Comparison of ENCODE assay signal across 9 mouse cellular contexts in genomic region chr1:25229245-25229750, GRCm38 (mm10).
DNase-seq lines count a peak whose midpoint lies in the region; ATAC-seq and TF ChIP-seq lines count a peak whose summit lies in the region.
"Had no signal": no experiment of that assay in that cellular context is flagged by ENCODE, and none has a peak within 500 bp of the region (broad histone marks: within the 10 kb centered on the region; RNA-seq: fewer than 3 reads in every experiment).

No protein-coding gene starts in this region.

- H3K27ac ChIP-seq in hindbrain, embryonic 11.5 days (ENCODE audit: low read depth, low read length), result peak overlapping the region; percentile 74
- peak overlapping the region; percentile 95 for H3K27ac ChIP-seq in midbrain, postnatal 0 days (ENCODE audit: low read depth, low read length)
- H3K27ac ChIP-seq in heart, embryonic 12.5 days (ENCODE audit: poor library complexity, severe bottlenecking), result no peak overlapping the region
- H3K27ac ChIP-seq: limb, embryonic 15.5 days had no signal

- ATAC-seq in hindbrain, embryonic 11.5 days (ENCODE audit: low FRiP score), result peak; percentile 69
- ATAC-seq in midbrain, postnatal 0 days (ENCODE audit: low FRiP score), result peak; percentile 86
- ATAC-seq in heart, embryonic 12.5 days (ENCODE audit: insufficient number of reproducible peaks, low FRiP score), result no peak

- no peaks in the 10 kb centered on the region for H3K27me3 ChIP-seq in hindbrain, embryonic 11.5 days (ENCODE audit: control insufficient read depth, insufficient read depth, low read length)
- H3K27me3 ChIP-seq in midbrain, postnatal 0 days (ENCODE audit: insufficient read depth, low read length), result no peaks in the 10 kb centered on the region
- H3K27me3 ChIP-seq in heart, embryonic 12.5 days (replicated peaks), result no peaks in the 10 kb centered on the region

- H3K36me3 ChIP-seq in hindbrain, embryonic 11.5 days (ENCODE audit: control insufficient read depth, insufficient read depth, low read length), result no peaks in the 10 kb centered on the region
- H3K36me3 ChIP-seq in midbrain, postnatal 0 days (ENCODE audit: insufficient read depth, low read length), result no peaks in the 10 kb centered on the region
- no peaks in the 10 kb centered on the region for H3K36me3 ChIP-seq in heart, embryonic 12.5 days
- H3K36me3 ChIP-seq: limb, embryonic 15.5 days had no signal

- TF ChIP-seq CTCF in brain, embryonic 14.5 days (IDR thresholded peaks at IDR 0.05; ENCODE audit: borderline replicate concordance, extremely low read depth, insufficient read depth, insufficient read length), result no peak
- no peak for TF ChIP-seq CTCF in midbrain, postnatal 0 days (IDR thresholded peaks at IDR 0.05)

- TF ChIP-seq POLR2A in brain, embryonic 14.5 days (IDR thresholded peaks at IDR 0.05; ENCODE audit: borderline replicate concordance, extremely low read depth, insufficient read depth, insufficient read length, poor library complexity, severe bottlenecking), result no peak

- no peaks in the 10 kb centered on the region for H3K4me1 ChIP-seq in hindbrain, embryonic 11.5 days (replicated peaks; ENCODE audit: control insufficient read depth, insufficient read depth, low read length)
- H3K4me1 ChIP-seq in midbrain, postnatal 0 days (ENCODE audit: insufficient read depth, low read length), result peaks cover 4% of the 10 kb centered on the region; the same call in 1 of the 2 replicates
- peaks cover 3% of the 10 kb centered on the region; the same call in 1 of the 2 replicates for H3K4me1 ChIP-seq in heart, embryonic 12.5 days (replicated peaks)

- peak overlapping the region; percentile 45 for H3K4me2 ChIP-seq in hindbrain, embryonic 11.5 days (replicated peaks; ENCODE audit: low read depth, low read length)
- peak overlapping the region; percentile 58 for H3K4me2 ChIP-seq in midbrain, postnatal 0 days (ENCODE audit: low read depth, low read length, poor library complexity, severe bottlenecking)
- H3K4me2 ChIP-seq in heart, embryonic 12.5 days, result no peak overlapping the region
- H3K4me2 ChIP-seq: limb, embryonic 15.5 days had no signal

- 23% methylated on average over 7 of the region's 7 CpGs for WGBS in hindbrain, embryonic 11.5 days
- WGBS in midbrain, postnatal 0 days, result 8% methylated on average over 7 of the region's 7 CpGs
- WGBS in heart, embryonic 12.5 days, result 41% methylated on average over 7 of the region's 7 CpGs

- peak overlapping the region; percentile 52 for H3K9ac ChIP-seq in hindbrain, embryonic 11.5 days (ENCODE audit: low read depth, low read length)
- H3K9ac ChIP-seq in midbrain, postnatal 0 days (replicated peaks; ENCODE audit: low read length, poor library complexity, severe bottlenecking), result peak overlapping the region; percentile 85; the same call in 1 of the 2 replicates
- no peak overlapping the region for H3K9ac ChIP-seq in heart, embryonic 12.5 days
- H3K9ac ChIP-seq: limb, embryonic 15.5 days had no signal

- H3K9me3 ChIP-seq in hindbrain, embryonic 11.5 days (ENCODE audit: control insufficient read depth, low read length), result no peaks in the 10 kb centered on the region
- no peaks in the 10 kb centered on the region for H3K9me3 ChIP-seq in midbrain, postnatal 0 days (ENCODE audit: low read length)
- H3K9me3 ChIP-seq in heart, embryonic 12.5 days (replicated peaks), result no peaks in the 10 kb centered on the region
- H3K9me3 ChIP-seq: limb, embryonic 15.5 days had no signal

- intact Hi-C loops in heart, postnatal 10 days (cut with DNase I), result no loop called here

- H3K4me3 ChIP-seq in hindbrain, embryonic 11.5 days (ENCODE audit: low read depth, low read length), result peak overlapping the region; percentile 42
- peak overlapping the region; percentile 56 for H3K4me3 ChIP-seq in midbrain, postnatal 0 days (ENCODE audit: low read depth, low read length)
- no peak overlapping the region for H3K4me3 ChIP-seq in heart, embryonic 12.5 days

- peak; percentile 79 for DNase-seq in brain, embryonic 14.5 days (ENCODE audit: low read depth)
- peak; percentile 56 for DNase-seq in cerebellum, adult 9-11 months
- peak; percentile 16 for DNase-seq in hindbrain, embryonic 11.5 days (ENCODE audit: low spot score)
- peak; percentile 65 for DNase-seq in midbrain, postnatal 0 days (ENCODE audit: low spot score)
- no peak for DNase-seq in urinary bladder, postnatal 4 days (ENCODE audit: low spot score in 2 of 2)
- no peak for DNase-seq in heart, postnatal 10 days
- DNase-seq in lung, postnatal 36 days, result no peak

Comparison
In these comparisons a context has a peak if more than half of its experiments do, and no peak if none do; other contexts are left out.
1. DNase-seq: peak in brain, embryonic 14.5 days (single experiment), cerebellum, adult 9-11 months (single experiment), hindbrain, embryonic 11.5 days (single experiment) and midbrain, postnatal 0 days (single experiment); none in urinary bladder, postnatal 4 days (0 of 2), heart, postnatal 10 days (0 of 2) and lung, postnatal 36 days (single experiment).